Mouse (Mus musculus) frontal cortex, adult 2 months (tissue): Measurements from ENCODE around the gene Ube2l3. TPM values are rescaled to one million over a fixed set of nuclear protein-coding genes. Genes with fewer than 3 reads are reported as not detected.

Experiments used
- DNase-seq, 2 experiments: peaks; one replicate each; pipeline ENCODE4 v3.0.0; 2022; ENCODE audit warnings: low spot score in 1 of 2; ENCODE audit errors: extremely low spot score in 1 of 2
- polyA plus RNA-seq: library from polyadenylated mRNA; depleted of rRNA; stranded (reverse); fragments of >200 nt; gene quantifications from 2 replicates; pipeline ENCODE4 v1.2.3, GENCODE M21; 2012; rRNA removed

Gene Ube2l3
- polyA plus RNA-seq, 1 experiment, result 131 TPM

DNA sequence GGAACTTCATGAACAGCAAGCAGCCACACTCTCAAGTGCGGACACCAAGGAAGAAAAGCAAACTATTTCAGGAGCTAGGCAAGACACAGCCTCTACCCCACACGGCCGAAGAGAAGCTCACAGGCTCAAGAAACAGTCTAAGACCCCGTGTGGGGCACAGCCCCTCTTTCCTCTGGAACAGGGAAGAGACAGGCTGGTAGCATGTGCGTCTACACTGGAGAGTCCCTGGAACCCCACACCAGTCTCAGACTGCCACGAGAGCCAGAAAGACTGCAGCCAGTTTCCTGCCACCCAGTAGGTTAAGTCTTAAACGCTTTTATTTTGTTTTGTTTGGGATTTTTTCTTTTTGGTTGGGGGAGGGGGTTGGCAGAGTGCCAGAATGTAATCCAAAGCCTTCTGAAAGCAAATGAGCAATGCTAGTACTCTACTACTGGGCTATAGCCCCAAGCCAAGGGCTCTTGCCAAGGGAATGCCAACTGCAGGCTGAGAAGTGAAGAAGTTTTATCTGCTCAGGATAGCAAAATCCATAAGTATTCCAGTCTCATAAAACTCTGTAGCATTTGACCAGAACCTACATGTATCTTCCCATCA is 99.7 kb downstream of the Ube2l3 start:
- no peak for DNase-seq

Other genes starting within 250 kb of the Ube2l3 start
- gene Mapk1, start 219.3 kb downstream of the Ube2l3 start, polyA plus RNA-seq, result 360 and 370 TPM in 2 replicates
- gene Ypel1, start 133.0 kb downstream of the Ube2l3 start, polyA plus RNA-seq, result 29.2 and 37.4 TPM in 2 replicates
- 99.6 and 110 TPM in 2 replicates for gene Ppil2, start 91.4 kb downstream of the Ube2l3 start, polyA plus RNA-seq
- gene 2610318N02Rik, start 77.5 kb downstream of the Ube2l3 start, polyA plus RNA-seq, result 4.8 and 5.2 TPM in 2 replicates
- 17.8 and 22.2 TPM in 2 replicates for gene Sdf2l1, start 70.3 kb downstream of the Ube2l3 start, polyA plus RNA-seq
- gene Ydjc, start 58.0 kb downstream of the Ube2l3 start, polyA plus RNA-seq, result 29.4 and 29.9 TPM in 2 replicates
- gene Ccdc116, start 55.4 kb downstream of the Ube2l3 start, polyA plus RNA-seq, result 5.0 and 5.1 TPM in 2 replicates
- gene Rimbp3, start 6.0 kb upstream of the Ube2l3 start, polyA plus RNA-seq, result 0.69 and 0.96 TPM in 2 replicates
- gene Hic2, start 30.9 kb upstream of the Ube2l3 start, polyA plus RNA-seq, result 5.8 and 6.1 TPM in 2 replicates
- 338 and 351 TPM in 2 replicates for gene Tmem191c, start 73.4 kb upstream of the Ube2l3 start, polyA plus RNA-seq
- 2.1 and 4.0 TPM in 2 replicates for gene Serpind1, start 128.7 kb upstream of the Ube2l3 start, polyA plus RNA-seq
- gene Snap29, start 203.3 kb upstream of the Ube2l3 start, polyA plus RNA-seq, result 10.5 and 11.2 TPM in 2 replicates
- 305 and 311 TPM in 2 replicates for gene Pi4ka, start 203.7 kb upstream of the Ube2l3 start, polyA plus RNA-seq
- 23.0 and 23.1 TPM in 2 replicates for gene Crkl, start 249.3 kb upstream of the Ube2l3 start, polyA plus RNA-seq